Mouse (Mus musculus) heart, adult 8-10 months (tissue): ENCODE measurements around the gene Rreb1. TPM values are rescaled to one million over a fixed set of nuclear protein-coding genes. Genes with fewer than 3 reads are reported as not detected.
"Not testable (repeated sequence)": the region's sequence is repeated elsewhere in the genome, so short reads cannot be mapped to it uniquely, and the experiment has no call there.

Source experiments
- DNase-seq: peaks from one replicate; pipeline ENCODE4 v3.0.0; 2022; ENCODE audit warnings: low spot score
- total RNA-seq, 4 experiments: library from RNA; stranded (reverse); gene quantifications; 2 replicates each; pipeline ENCODE4 v1.2.4; 2022

The Rreb1 gene
- total RNA-seq, 4 experiments from 2014 or later, result 44.5 to 54.0 (median 52.6) TPM

GRCm38 (mm10) chr13:37826281-37826993 lies 48.2 kb downstream of the Rreb1 start:
- peak; percentile 76 for DNase-seq

- no peak for DNase-seq
Measured at GRCm38 (mm10) chr13:37826994-37827262, 48.7 kb downstream of the Rreb1 start.

GRCm38 (mm10) chr13:37827263-37827995 lies 49.2 kb downstream of the Rreb1 start:
- DNase-seq, result peak; percentile 63

- DNase-seq, result no peak
Measured at GRCm38 (mm10) chr13:37827996-37828579, 49.9 kb downstream of the Rreb1 start.

GRCm38 (mm10) chr13:37828928-37829327 lies 50.7 kb downstream of the Rreb1 start:
- DNase-seq, result no peak

GRCm38 (mm10) chr13:37830256-37830655 lies 52.1 kb downstream of the Rreb1 start:
- DNase-seq, result no peak

GRCm38 (mm10) chr13:37830874-37831311 lies 52.7 kb downstream of the Rreb1 start:
- DNase-seq, result no peak

GRCm38 (mm10) chr13:37832481-37832880 lies 54.3 kb downstream of the Rreb1 start:
- DNase-seq, result no peak

- DNase-seq, result no peak
Measured at GRCm38 (mm10) chr13:37833500-37833899, 55.3 kb downstream of the Rreb1 start.

GRCm38 (mm10) chr13:37835296-37835695 lies 57.1 kb downstream of the Rreb1 start:
- no peak for DNase-seq

- DNase-seq, result not testable (repeated sequence)
Measured at GRCm38 (mm10) chr13:37835811-37836210, 57.6 kb downstream of the Rreb1 start.

- no peak for DNase-seq
Measured at GRCm38 (mm10) chr13:37837372-37837771, 59.2 kb downstream of the Rreb1 start.

GRCm38 (mm10) chr13:37838260-37839183 lies 60.3 kb downstream of the Rreb1 start:
- DNase-seq, result no peak

GRCm38 (mm10) chr13:37843241-37843640 lies 65.0 kb downstream of the Rreb1 start:
- DNase-seq, result no peak

GRCm38 (mm10) chr13:37843844-37844243 lies 65.6 kb downstream of the Rreb1 start:
- DNase-seq, result no peak

- DNase-seq, result no peak
Measured at GRCm38 (mm10) chr13:37845156-37845555, 67.0 kb downstream of the Rreb1 start.

- DNase-seq, result no peak
Measured at GRCm38 (mm10) chr13:37845641-37846040, 67.4 kb downstream of the Rreb1 start.

GRCm38 (mm10) chr13:37846507-37846906 lies 68.3 kb downstream of the Rreb1 start:
- no peak for DNase-seq

GRCm38 (mm10) chr13:37846962-37847570 lies 68.9 kb downstream of the Rreb1 start:
- DNase-seq, result no peak

- DNase-seq, result no peak
Measured at GRCm38 (mm10) chr13:37847601-37848358, 69.6 kb downstream of the Rreb1 start.

- DNase-seq, result no peak
Measured at GRCm38 (mm10) chr13:37848438-37848837, 70.2 kb downstream of the Rreb1 start.
